Mouse (Mus musculus) heart, embryonic 11.5 days (tissue): ENCODE measurements around the gene Tmcc1. TPM values are rescaled to one million over a fixed set of nuclear protein-coding genes. Genes with fewer than 3 reads are reported as not detected.

ENCODE experiments used
- ATAC-seq: fragments of 200-750 bp; cut with Nextera tagmentation; replicated peaks from 2 replicates; pipeline ENCODE4 v1.8.0; 2017; ENCODE audit warnings: moderate library complexity; ENCODE audit not compliant: insufficient number of reproducible peaks, low FRiP score, low TSS enrichment
- H3K27ac ChIP-seq: fragments of 300-500 bp; sonication (generic); 2 replicates; pipeline ENCODE4 v1.5.1; 2014; ENCODE audit warnings: mild to moderate bottlenecking, low read depth, low read length
- H3K27me3 ChIP-seq: fragments of 300-500 bp; sonication (generic); 2 replicates; pipeline ENCODE4 v1.6.1; 2014; ENCODE audit warnings: mild to moderate bottlenecking, low read length, mixed read lengths; ENCODE audit not compliant: control insufficient read depth, insufficient read depth
- H3K36me3 ChIP-seq: fragments of 300-500 bp; sonication (generic); 2 replicates; pipeline ENCODE4 v1.6.1; 2014; ENCODE audit warnings: mild to moderate bottlenecking, low read length, moderate library complexity, mixed read lengths; ENCODE audit not compliant: control insufficient read depth, insufficient read depth
- H3K4me1 ChIP-seq: fragments of 300-500 bp; sonication (generic); 2 replicates; pipeline ENCODE4 v1.6.1; 2014; ENCODE audit warnings: low read length; ENCODE audit not compliant: control insufficient read depth, insufficient read depth
- H3K4me2 ChIP-seq: fragments of 300-500 bp; sonication (generic); 2 replicates; pipeline ENCODE4 v1.6.1; 2014; ENCODE audit warnings: mild to moderate bottlenecking, moderate library complexity
- H3K4me3 ChIP-seq: fragments of 300-500 bp; sonication (generic); 2 replicates; pipeline ENCODE4 v1.5.1; 2014; ENCODE audit warnings: low read depth, low read length
- H3K9ac ChIP-seq: fragments of 300-500 bp; sonication (generic); 2 replicates; pipeline ENCODE4 v1.6.1; 2014; ENCODE audit warnings: mild to moderate bottlenecking, low read depth, low read length, moderate library complexity
- H3K9me3 ChIP-seq: fragments of 300-500 bp; sonication (generic); replicated peaks from 2 replicates; pipeline ENCODE4 v1.6.1; 2016; ENCODE audit warnings: low read length; ENCODE audit not compliant: control insufficient read depth
- WGBS: fragments of 180-500 bp; shearing (Covaris S2); extraction: QIAGEN DNeasy Blood & Tissue Kit; methylation state at CpG from one replicate; pipeline ENCODE4 v1.1.7; 2014; ENCODE audit not compliant: insufficient replicate concordance; 5-methylcytosine and 5-hydroxymethylcytosine counted together
- polyA plus RNA-seq: library from polyadenylated mRNA; unstranded; fragments of >200 nt; fragmentation: Nextera tagmentation; extraction: Ambion mirVana; gene quantifications from 2 replicates; pipeline ENCODE4 v1.2.1, GENCODE M21; 2014

Tmcc1 gene
- polyA plus RNA-seq, 1 experiment from 2014 or later, result 15.0 TPM

DNA sequence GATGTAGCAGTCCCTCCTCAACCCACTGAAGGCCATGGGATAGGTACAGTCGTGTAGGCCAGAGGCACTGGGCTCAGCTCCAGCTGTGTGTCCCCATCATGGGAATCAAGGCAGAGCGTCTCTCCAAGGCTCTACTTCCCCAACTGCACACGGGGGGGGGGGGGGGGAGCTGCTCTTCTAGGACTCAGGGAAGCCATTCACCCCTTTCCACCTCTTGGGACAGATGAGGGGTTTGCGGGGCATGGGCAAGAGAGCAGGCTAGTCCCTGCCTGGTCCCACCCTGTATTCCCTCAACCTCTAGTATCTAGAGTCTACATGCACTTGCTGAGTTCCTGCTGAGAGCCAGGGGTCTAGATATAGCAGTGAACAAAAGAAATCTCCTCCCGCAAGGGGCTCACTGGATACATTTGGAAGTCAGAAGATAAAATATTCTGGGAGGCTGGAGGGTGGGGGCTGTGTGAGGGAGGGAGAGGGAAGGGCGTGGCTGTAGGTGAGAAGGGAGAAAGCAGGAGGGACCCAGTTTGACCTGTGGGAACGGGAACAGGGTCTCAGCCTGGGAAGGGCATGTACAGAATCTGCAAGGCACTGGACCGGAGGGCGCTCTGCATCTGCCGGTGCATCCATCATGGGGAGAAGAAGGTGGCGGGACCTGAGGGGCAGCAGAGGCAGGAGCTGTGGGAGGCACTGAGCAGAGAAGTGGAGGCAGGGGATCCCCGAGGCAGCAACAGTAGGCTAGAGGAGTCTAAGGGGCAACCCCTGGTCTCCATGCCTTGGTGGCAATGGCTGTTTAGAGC is 190.8 kb downstream of the Tmcc1 start:
- Histone ChIP-seq H3K36me3 (no peaks in the 10 kb centered on the region), H3K9me3 (no peaks in the 10 kb centered on the region), H3K27me3 (no peaks in the 10 kb centered on the region), H3K9ac (no peak overlapping the region), H3K27ac (0 out of 2 replicates have a peak overlapping the region, but pooled peaks have one; percentile 54), H3K4me1 (peaks cover 57% of the 10 kb centered on the region), H3K4me2 (no peak overlapping the region), H3K4me3 (no peak overlapping the region)
- 61% methylated on average over 12 of the region's 12 CpGs for WGBS
- ATAC-seq, result no peak

DNA sequence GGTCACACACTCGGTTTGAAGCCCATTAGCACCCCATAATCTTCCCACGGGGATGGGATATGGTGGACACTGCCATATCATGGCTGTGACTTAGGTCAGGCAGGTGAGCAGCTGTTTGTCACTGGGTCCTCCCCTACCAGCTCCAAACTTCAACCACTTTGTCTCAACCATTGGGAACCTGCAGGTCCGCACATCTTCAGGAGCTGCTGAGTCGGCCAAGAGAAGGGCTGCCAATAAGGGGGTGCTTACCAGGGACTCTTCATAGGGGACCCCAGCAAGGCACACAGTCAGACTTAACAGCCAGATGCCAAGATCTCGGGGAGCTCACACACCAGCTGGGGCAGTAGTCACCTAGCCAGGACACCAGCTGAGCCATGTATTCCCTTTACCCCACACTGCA is 192.4 kb downstream of the Tmcc1 start:
- H3K4me1 ChIP-seq, result peaks cover 57% of the 10 kb centered on the region
- no peak overlapping the region for H3K4me2 ChIP-seq
- no peaks in the 10 kb centered on the region for H3K36me3 ChIP-seq
- H3K27ac ChIP-seq, result no peak overlapping the region
- no peak overlapping the region for H3K4me3 ChIP-seq
- no peaks in the 10 kb centered on the region; the same call in 1 of the 2 replicates for H3K27me3 ChIP-seq
- H3K9me3 ChIP-seq, result no peaks in the 10 kb centered on the region
- no peak for ATAC-seq
- 76% methylated on average over 5 of the region's 5 CpGs for WGBS
- H3K9ac ChIP-seq, result no peak overlapping the region

DNA sequence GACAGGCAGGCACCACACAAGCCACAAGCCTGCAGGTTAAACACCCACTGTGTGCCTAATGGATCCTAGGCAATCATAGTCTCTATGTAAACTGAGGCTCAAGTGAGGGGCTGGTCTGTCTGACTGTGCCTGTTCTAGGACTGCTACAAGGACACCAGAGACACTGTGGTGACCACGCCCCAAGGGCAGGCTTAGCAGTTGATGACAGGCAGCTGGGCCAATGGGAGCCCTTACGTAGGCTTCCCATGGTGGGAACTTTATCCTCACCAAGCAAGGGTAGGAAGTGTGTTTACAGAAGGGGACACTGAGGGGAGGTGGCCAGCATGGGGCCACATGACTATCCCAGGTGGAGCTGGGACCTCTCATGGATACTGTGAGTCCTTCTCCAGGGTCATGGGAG is 194.1 kb downstream of the Tmcc1 start:
- Histone ChIP-seq H3K36me3 (no peaks in the 10 kb centered on the region), H3K4me1 (peaks cover 51% of the 10 kb centered on the region), H3K27me3 (peaks cover 4% of the 10 kb centered on the region), H3K4me3 (no peak overlapping the region), H3K9ac (no peak overlapping the region), H3K4me2 (no peak overlapping the region), H3K9me3 (peaks cover 3% of the 10 kb centered on the region; the same call in 1 of the 2 replicates), H3K27ac (peak overlapping the region; percentile 68; the same call in 1 of the 2 replicates)
- WGBS, result 76% methylated on average over 2 of the region's 2 CpGs
- ATAC-seq, result no peak

DNA sequence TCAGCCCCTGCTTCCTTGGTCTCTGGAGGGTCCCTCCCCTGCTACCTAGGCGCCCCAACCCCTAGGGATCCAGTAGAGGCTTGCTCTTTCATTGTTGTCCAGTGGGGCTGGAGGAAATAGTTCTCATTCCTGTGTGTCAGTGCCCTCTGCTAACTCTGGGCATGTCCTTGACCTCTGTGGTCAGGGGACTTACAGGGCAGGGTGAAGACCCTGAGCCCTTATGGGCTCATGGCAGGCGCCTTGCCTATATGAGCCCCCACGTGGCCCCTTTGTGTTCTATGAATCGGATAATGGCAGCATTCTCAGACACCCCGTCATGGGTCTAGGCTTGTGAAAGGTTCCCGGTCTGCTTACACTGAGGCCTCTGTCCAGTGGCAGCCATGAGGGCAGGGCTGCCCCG is 194.5 kb downstream of the Tmcc1 start:
- Histone ChIP-seq H3K4me3 (no peak overlapping the region), H3K36me3 (no peaks in the 10 kb centered on the region), H3K4me1 (peaks cover 50% of the 10 kb centered on the region), H3K9ac (no peak overlapping the region), H3K4me2 (peak overlapping the region; percentile 27), H3K27ac (peak overlapping the region; percentile 68; the same call in 1 of the 2 replicates), H3K9me3 (peaks cover 3% of the 10 kb centered on the region; the same call in 1 of the 2 replicates), H3K27me3 (peaks cover 8% of the 10 kb centered on the region)
- WGBS, result 71% methylated on average over 7 of the region's 7 CpGs
- no peak for ATAC-seq

DNA sequence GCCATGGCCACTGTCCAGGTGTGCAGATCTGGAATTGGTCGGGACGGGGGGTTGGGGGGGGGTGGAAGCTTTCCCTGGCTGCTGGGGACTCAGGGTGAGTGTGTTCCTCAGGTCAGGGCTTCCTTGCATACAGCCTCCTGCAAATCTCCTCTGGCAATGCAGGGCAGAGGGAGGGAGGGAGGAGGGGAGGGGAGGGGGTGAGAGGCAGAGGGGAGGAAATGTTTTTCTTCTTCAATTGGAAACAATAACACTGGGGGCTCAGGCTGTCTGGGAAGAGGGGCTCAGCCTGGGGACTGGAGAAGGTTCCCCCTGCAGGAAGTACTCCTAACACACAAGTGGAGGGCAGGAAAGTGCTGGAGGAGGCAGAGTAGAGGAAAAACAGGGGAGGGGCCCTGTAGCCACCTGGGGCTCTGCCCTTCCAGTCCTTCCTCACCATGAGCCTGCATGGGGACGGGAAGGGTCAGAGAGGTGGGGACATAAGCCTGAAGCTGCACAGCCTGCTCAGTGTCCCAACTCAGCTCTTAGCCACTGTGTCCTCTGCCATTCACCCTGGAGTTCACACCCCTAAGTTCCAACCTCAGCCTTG is 195.5 kb downstream of the Tmcc1 start:
- ATAC-seq, result no peak
- Histone ChIP-seq H3K27ac (peak overlapping the region; percentile 70), H3K4me1 (peaks cover 53% of the 10 kb centered on the region), H3K9ac (no peak overlapping the region), H3K27me3 (peaks cover 18% of the 10 kb centered on the region), H3K4me2 (no peak overlapping the region; the same call in 1 of the 2 replicates), H3K36me3 (no peaks in the 10 kb centered on the region), H3K4me3 (no peak overlapping the region), H3K9me3 (peaks cover 3% of the 10 kb centered on the region; the same call in 1 of the 2 replicates)
- 24% methylated on average over 3 of the region's 3 CpGs for WGBS

DNA sequence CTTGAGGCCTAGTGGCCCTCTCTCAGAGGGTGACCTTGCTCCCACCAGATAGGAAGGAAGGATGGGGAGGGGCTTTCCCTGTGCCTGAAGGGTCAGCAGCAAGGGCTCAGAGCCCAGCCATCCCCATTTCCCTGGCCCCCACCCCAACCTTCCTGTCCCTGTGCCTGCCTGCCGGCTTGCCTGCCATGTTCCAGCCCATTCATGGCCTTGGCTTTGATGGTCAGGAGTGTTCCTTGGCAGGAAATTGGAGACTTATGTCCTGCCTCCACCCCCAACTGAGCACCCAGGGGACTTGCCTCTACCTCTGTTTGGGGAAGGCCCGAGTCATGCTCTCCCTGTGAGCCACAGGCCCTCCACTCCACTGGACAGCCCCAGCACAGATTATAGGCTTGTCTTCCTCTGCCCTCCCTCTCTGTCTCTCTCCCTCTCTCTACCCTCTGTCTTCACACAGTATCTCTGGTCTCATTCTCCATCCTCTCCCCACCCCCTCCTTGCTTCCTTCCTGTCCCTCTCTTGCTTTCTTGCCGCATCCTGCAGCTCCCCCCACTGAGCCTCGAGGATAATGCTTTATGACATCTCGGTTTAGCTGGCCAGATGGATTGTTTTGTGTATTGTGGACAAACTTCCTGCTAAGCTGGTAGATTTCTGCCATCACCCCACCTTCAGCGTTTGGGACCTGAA is 197.0 kb downstream of the Tmcc1 start:
- Histone ChIP-seq H3K9me3 (peaks cover 3% of the 10 kb centered on the region; the same call in 1 of the 2 replicates), H3K4me2 (peak overlapping the region; percentile 39), H3K4me3 (no peak overlapping the region), H3K27ac (peak overlapping the region; percentile 79), H3K27me3 (peaks cover 25% of the 10 kb centered on the region), H3K9ac (no peak overlapping the region), H3K36me3 (no peaks in the 10 kb centered on the region), H3K4me1 (peaks cover 54% of the 10 kb centered on the region)
- ATAC-seq, result 0 out of 2 replicates have a peak, but pooled peaks have one; percentile 15
- 27% methylated on average over 6 of the region's 6 CpGs for WGBS

DNA sequence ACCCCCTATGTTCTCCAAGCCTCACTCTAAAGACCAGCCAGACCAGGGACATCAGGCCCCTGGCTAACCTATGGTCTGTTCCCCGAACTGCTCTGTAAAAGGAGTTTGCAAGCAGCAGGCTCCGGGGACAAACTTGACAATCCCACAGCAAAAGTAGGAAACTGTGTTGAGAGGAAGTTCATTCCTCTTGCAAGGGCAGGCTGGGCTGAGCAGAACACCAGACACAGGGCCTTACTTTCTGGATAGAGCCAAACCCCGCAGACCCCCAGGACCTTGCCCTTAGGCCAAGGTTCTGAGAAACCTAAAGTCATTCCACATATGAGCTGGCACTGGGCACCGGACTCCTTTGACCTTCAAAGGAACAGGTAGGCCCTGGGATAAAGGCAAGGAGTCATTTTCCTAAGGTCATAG is 197.8 kb downstream of the Tmcc1 start:
- peaks cover 25% of the 10 kb centered on the region for H3K27me3 ChIP-seq
- ATAC-seq, result no peak

DNA sequence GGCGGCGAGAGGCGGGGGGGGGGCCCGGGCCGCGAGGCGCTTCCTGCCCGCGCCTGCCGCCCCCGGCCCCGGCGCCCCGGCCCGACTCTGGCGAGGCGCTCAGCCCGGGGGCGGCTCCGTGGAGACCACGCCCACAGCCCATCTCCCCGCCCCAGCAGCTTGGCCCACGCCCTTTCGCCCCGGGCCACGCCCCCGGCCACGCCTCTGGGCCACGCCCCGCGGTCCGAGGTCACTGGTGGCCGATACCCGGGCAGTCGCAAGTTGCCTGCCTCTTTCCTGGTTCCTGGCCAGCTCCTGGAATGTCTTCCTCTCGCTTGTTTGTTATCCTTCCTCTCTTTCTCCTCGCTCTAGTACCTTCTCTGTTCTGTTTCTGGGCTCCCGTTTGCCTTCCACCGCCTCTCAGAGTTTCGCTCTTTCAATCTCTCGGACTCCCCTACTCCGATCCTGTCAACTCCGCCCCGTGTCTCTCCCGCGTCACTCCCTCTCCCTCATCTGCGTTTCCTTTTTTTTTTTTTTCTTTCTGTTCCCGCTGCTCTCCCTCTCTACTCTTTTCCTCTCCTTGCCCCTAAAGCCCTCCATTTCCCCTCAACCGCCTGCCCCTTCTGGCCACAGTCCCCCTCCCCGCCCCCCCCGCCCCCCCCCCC is 198.3 kb downstream of the Tmcc1 start, which contains the start of gene Plxnd1:
Gene Plxnd1, minus strand, starts transcription at position 129 of the 644 bp plus-strand sequence.
- Histone ChIP-seq H3K4me3 (peak within 1 kb of the TSS; percentile 68), H3K36me3 (0 out of 2 replicates have a peak, but pooled peaks cover 2% of the 10 kb centered on the region), H3K4me2 (peak within 1 kb of the TSS; percentile 89), H3K9ac (peak within 1 kb of the TSS; percentile 80), H3K27ac (peak within 1 kb of the TSS; percentile 81), H3K27me3 (peaks cover 25% of the 10 kb centered on the region), H3K9me3 (peaks cover 3% of the 10 kb centered on the region; the same call in 1 of the 2 replicates), H3K4me1 (peaks cover 58% of the 10 kb centered on the region)
- ATAC-seq, result peak; percentile 79
- WGBS, result 2% methylated on average over 41 of the region's 51 CpGs

More for the DNA sequence above, 197.8 kb downstream of the Tmcc1 start:
- H3K4me2 ChIP-seq, result peak overlapping the region; percentile 39
- 60% methylated on average over 4 of the region's 4 CpGs for WGBS
- H3K4me1 ChIP-seq, result peaks cover 58% of the 10 kb centered on the region
- H3K27ac ChIP-seq, result peak overlapping the region; percentile 79
- peak overlapping the region; percentile 68; the same call in 1 of the 2 replicates for H3K4me3 ChIP-seq
- H3K36me3 ChIP-seq, result no peaks in the 10 kb centered on the region
- H3K9ac ChIP-seq, result no peak overlapping the region
- peaks cover 3% of the 10 kb centered on the region; the same call in 1 of the 2 replicates for H3K9me3 ChIP-seq
